Comparison of ENCODE assay signal across 11 mouse cellular contexts in the genomic region with DNA sequence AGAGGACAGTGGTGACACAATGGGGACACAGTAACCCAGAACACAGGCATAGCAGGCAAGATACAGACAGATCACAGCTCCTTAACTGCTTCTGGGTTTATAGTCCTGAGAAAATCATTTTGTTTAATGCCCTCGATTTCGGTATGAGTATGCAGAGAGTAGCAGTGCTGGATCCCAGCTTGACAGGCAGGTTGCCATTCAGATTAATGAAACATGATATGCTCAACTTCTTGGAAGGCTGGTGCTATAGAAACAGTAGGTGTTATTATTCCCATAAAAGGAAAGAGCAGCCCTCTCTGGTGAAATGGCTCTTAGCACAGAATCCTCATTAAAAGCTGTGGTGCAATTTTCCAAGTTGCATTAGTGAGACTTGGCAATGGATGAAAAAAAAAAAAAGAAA.
A peak's percentile ranks its signal among the peaks of the same experiment; 100 is the strongest.
DNase-seq lines count a peak whose midpoint lies in the region; ATAC-seq and TF ChIP-seq lines count a peak whose summit lies in the region.
"Had no signal": no experiment of that assay in that cellular context is flagged by ENCODE, and none has a peak within 500 bp of the region (broad histone marks: within the 10 kb centered on the region; RNA-seq: fewer than 3 reads in every experiment).

No protein-coding gene starts in this region.

- H3K9me3 ChIP-seq in kidney, embryonic 16.5 days (ENCODE audit: low read length): no peaks in the 10 kb centered on the region
- H3K9me3 ChIP-seq in embryonic facial prominence, embryonic 11.5 days (replicated peaks; ENCODE audit: control insufficient read depth, low read length): no peaks in the 10 kb centered on the region
- H3K9me3 ChIP-seq in forebrain, embryonic 15.5 days: no peaks in the 10 kb centered on the region
- H3K9me3 ChIP-seq in limb, embryonic 15.5 days: no peaks in the 10 kb centered on the region
- H3K9me3 ChIP-seq in liver, postnatal 0 days (ENCODE audit: low read length): no peaks in the 10 kb centered on the region

- ATAC-seq in kidney, embryonic 16.5 days (ENCODE audit: low FRiP score, low TSS enrichment): no peak
- ATAC-seq in embryonic facial prominence, embryonic 11.5 days (replicated peaks; ENCODE audit: insufficient number of reproducible peaks, low FRiP score, low TSS enrichment, low read depth): no peak
- peak; percentile 65 for ATAC-seq in forebrain, embryonic 15.5 days (replicated peaks)
- peak; percentile 41; the same call in 1 of the 2 replicates for ATAC-seq in limb, embryonic 15.5 days (ENCODE audit: insufficient number of reproducible peaks, low FRiP score, low TSS enrichment, low read depth)
- ATAC-seq in liver, postnatal 0 days: no peak
- ATAC-seq: intestine, embryonic 16.5 days had no signal

- peak overlapping the region; percentile 25; the same call in 1 of the 2 replicates for H3K27ac ChIP-seq in kidney, embryonic 16.5 days (ENCODE audit: low read length)
- H3K27ac ChIP-seq in embryonic facial prominence, embryonic 11.5 days (replicated peaks; ENCODE audit: low read depth, low read length): no peak overlapping the region
- peak overlapping the region; percentile 84 for H3K27ac ChIP-seq in forebrain, embryonic 15.5 days (replicated peaks)
- H3K27ac ChIP-seq in limb, embryonic 15.5 days: peak overlapping the region; percentile 77
- H3K27ac ChIP-seq in liver, postnatal 0 days (ENCODE audit: low read depth): no peak overlapping the region
- H3K27ac ChIP-seq: macrophage had no signal

- H3K4me1 ChIP-seq in kidney, embryonic 16.5 days (ENCODE audit: insufficient read depth, low read length): peaks cover 9% of the 10 kb centered on the region; the same call in 1 of the 2 replicates
- H3K4me1 ChIP-seq in embryonic facial prominence, embryonic 11.5 days (ENCODE audit: control insufficient read depth, insufficient read depth, low read length): peaks cover 3% of the 10 kb centered on the region
- peaks cover 49% of the 10 kb centered on the region for H3K4me1 ChIP-seq in forebrain, embryonic 15.5 days
- peaks cover 30% of the 10 kb centered on the region for H3K4me1 ChIP-seq in limb, embryonic 15.5 days
- H3K4me1 ChIP-seq in liver, postnatal 0 days (ENCODE audit: insufficient read depth): peaks cover 4% of the 10 kb centered on the region

- no peak overlapping the region for H3K9ac ChIP-seq in kidney, embryonic 16.5 days (replicated peaks; ENCODE audit: low read length)
- no peak overlapping the region for H3K9ac ChIP-seq in embryonic facial prominence, embryonic 11.5 days (replicated peaks; ENCODE audit: low read length)
- H3K9ac ChIP-seq in forebrain, embryonic 15.5 days (replicated peaks): no peak overlapping the region; the same call in 1 of the 2 replicates
- H3K9ac ChIP-seq in limb, embryonic 15.5 days: no peak overlapping the region
- no peak overlapping the region for H3K9ac ChIP-seq in liver, postnatal 0 days (replicated peaks)

- TF ChIP-seq EP300 in liver, postnatal 0 days (IDR thresholded peaks at IDR 0.05; ENCODE audit: low read depth): no peak

- DNase-seq in kidney, postnatal 25 days: no peak
- DNase-seq in embryonic facial prominence, embryonic 11.5 days (ENCODE audit: low spot score): peak; percentile 50
- DNase-seq in adrenal gland, postnatal 4 days (ENCODE audit: low spot score in 2 of 2): no peak
- DNase-seq in ovary, postnatal 36 days (ENCODE audit: low spot score): no peak
- DNase-seq in liver, postnatal 0 days: no peak
- DNase-seq: adrenal gland, postnatal 36 days had no signal

- no peak overlapping the region for H3K4me3 ChIP-seq in kidney, embryonic 16.5 days (ENCODE audit: low read length)
- no peak overlapping the region for H3K4me3 ChIP-seq in embryonic facial prominence, embryonic 11.5 days (ENCODE audit: low read depth, low read length)
- H3K4me3 ChIP-seq in forebrain, embryonic 15.5 days: no peak overlapping the region
- no peak overlapping the region for H3K4me3 ChIP-seq in limb, embryonic 15.5 days
- no peak overlapping the region for H3K4me3 ChIP-seq in liver, postnatal 0 days (ENCODE audit: low read depth, low read length)

- H3K27me3 ChIP-seq in kidney, embryonic 16.5 days (ENCODE audit: insufficient read depth, low read length): no peaks in the 10 kb centered on the region
- no peaks in the 10 kb centered on the region for H3K27me3 ChIP-seq in embryonic facial prominence, embryonic 11.5 days (ENCODE audit: control insufficient read depth, insufficient read depth, low read length)
- no peaks in the 10 kb centered on the region for H3K27me3 ChIP-seq in forebrain, embryonic 15.5 days
- H3K27me3 ChIP-seq in limb, embryonic 15.5 days: no peaks in the 10 kb centered on the region
- no peaks in the 10 kb centered on the region for H3K27me3 ChIP-seq in liver, postnatal 0 days (ENCODE audit: insufficient read depth, low read length)

- no peaks in the 10 kb centered on the region for H3K36me3 ChIP-seq in kidney, embryonic 16.5 days (ENCODE audit: insufficient read depth, low read length)
- no peaks in the 10 kb centered on the region for H3K36me3 ChIP-seq in embryonic facial prominence, embryonic 11.5 days (replicated peaks; ENCODE audit: control insufficient read depth, insufficient read depth, low read depth, low read length)
- H3K36me3 ChIP-seq in forebrain, embryonic 15.5 days: 0 out of 2 replicates have a peak, but pooled peaks cover 1% of the 10 kb centered on the region
- H3K36me3 ChIP-seq in limb, embryonic 15.5 days: no peaks in the 10 kb centered on the region
- H3K36me3 ChIP-seq in liver, postnatal 0 days (replicated peaks; ENCODE audit: insufficient read depth, low read length): 0 out of 2 replicates have a peak, but pooled peaks cover 6% of the 10 kb centered on the region

- TF ChIP-seq CTCF in liver, postnatal 0 days (IDR thresholded peaks at IDR 0.05; ENCODE audit: low read depth): no peak

- WGBS in kidney, embryonic 16.5 days: 41% methylated on average over 2 of the region's 2 CpGs
- WGBS in embryonic facial prominence, embryonic 11.5 days: 33% methylated on average over 2 of the region's 2 CpGs
- 4% methylated on average over 2 of the region's 2 CpGs for WGBS in forebrain, embryonic 15.5 days
- 15% methylated on average over 2 of the region's 2 CpGs for WGBS in limb, embryonic 15.5 days
- WGBS in liver, postnatal 0 days (ENCODE audit: insufficient replicate concordance): 72% methylated on average over 2 of the region's 2 CpGs

- no peak overlapping the region; the same call in 1 of the 2 replicates for H3K4me2 ChIP-seq in kidney, embryonic 16.5 days (replicated peaks; ENCODE audit: low read depth, low read length)
- H3K4me2 ChIP-seq in embryonic facial prominence, embryonic 11.5 days (ENCODE audit: low read depth, low read length): no peak overlapping the region
- peak overlapping the region; percentile 17; the same call in 1 of the 2 replicates for H3K4me2 ChIP-seq in forebrain, embryonic 15.5 days (replicated peaks)
- H3K4me2 ChIP-seq in limb, embryonic 15.5 days: no peak overlapping the region
- H3K4me2 ChIP-seq in liver, postnatal 0 days (ENCODE audit: low read depth, low read length): no peak overlapping the region

Comparison
In these comparisons a context has a peak if more than half of its experiments do, and no peak if none do; other contexts are left out.
1. ATAC-seq: peak in forebrain, embryonic 15.5 days (single experiment) and limb, embryonic 15.5 days (single experiment); none in kidney, embryonic 16.5 days (single experiment), embryonic facial prominence, embryonic 11.5 days (single experiment) and liver, postnatal 0 days (single experiment).
2. H3K27ac ChIP-seq: peak in kidney, embryonic 16.5 days (single experiment), forebrain, embryonic 15.5 days (single experiment) and limb, embryonic 15.5 days (single experiment); none in embryonic facial prominence, embryonic 11.5 days (single experiment) and liver, postnatal 0 days (single experiment).